In the genomic region with DNA sequence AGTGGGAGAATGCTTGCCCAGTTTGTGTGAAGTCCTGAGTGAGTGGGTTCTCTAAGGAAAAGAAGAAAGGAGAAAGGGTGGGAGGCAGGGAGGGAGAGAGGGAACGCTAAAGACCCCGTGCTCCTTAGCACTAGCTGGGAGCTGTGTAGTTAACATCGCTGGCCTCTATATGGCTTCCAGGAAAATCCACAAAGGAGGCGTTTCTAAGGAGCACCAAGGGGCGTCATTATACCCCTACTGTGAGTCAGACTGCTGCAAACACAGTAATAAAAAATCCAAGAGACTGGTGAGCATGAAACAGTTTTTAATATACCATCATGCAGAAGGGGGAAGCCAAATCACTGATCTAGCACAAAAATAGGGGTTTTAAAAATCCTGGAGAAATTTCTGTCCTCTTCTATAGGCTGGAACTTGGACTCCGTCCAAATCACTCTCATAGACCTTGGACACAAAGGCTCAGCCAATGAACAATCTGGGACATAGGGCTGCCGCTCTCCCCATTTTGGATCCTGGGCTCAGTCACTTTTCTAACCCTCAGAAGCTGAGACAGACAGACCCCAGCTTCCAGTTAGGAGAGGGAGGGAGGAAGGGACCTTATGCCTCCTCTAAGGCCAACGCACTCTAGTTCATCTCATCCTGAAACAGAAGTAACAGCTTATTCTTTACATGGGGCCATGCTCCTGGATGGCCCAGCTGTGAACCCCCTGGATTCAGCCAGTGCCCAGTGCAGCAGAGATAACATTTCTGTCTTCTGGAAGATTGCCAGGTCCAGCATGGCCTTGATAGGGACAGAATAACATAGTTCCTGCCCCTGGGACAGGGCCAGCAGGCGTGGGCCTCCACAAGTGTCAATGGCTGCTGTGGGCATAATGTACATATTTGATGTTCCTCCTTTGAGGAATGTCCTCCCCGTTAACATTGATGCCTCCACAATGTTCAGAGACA, we compare ENCODE assay signal across 12 mouse cellular contexts.
DNase-seq lines count a peak whose midpoint lies in the region; ATAC-seq and TF ChIP-seq lines count a peak whose summit lies in the region.
"Had no signal": no experiment of that assay in that cellular context is flagged by ENCODE, and none has a peak within 500 bp of the region (broad histone marks: within the 10 kb centered on the region; RNA-seq: fewer than 3 reads in every experiment).

No protein-coding gene starts in this region.

- no peaks in the 10 kb centered on the region for H3K9me3 ChIP-seq in heart, embryonic 13.5 days
- no peaks in the 10 kb centered on the region for H3K9me3 ChIP-seq in lung, embryonic 15.5 days
- H3K9me3 ChIP-seq in intestine, embryonic 16.5 days (ENCODE audit: control insufficient read depth, low read length) = no peaks in the 10 kb centered on the region
- H3K9me3 ChIP-seq in neural tube, embryonic 14.5 days (ENCODE audit: control insufficient read depth, low read length) = no peaks in the 10 kb centered on the region

- 0 out of 2 replicates have a peak, but pooled peaks have one; percentile 55 for ATAC-seq in heart, embryonic 13.5 days (ENCODE audit: extremely low read depth, insufficient number of reproducible peaks, low FRiP score, low TSS enrichment)
- peak; percentile 19; the same call in 1 of the 2 replicates for ATAC-seq in lung, embryonic 15.5 days (ENCODE audit: borderline replicate concordance, extremely low read depth, low FRiP score, low TSS enrichment)
- peak; percentile 26 for ATAC-seq in intestine, embryonic 16.5 days
- peak; percentile 38; the same call in 1 of the 2 replicates for ATAC-seq in neural tube, embryonic 14.5 days (ENCODE audit: low read depth)
- ATAC-seq: hindbrain, embryonic 16.5 days had no signal

- H3K4me2 ChIP-seq in heart, embryonic 13.5 days = no peak overlapping the region
- no peak overlapping the region for H3K4me2 ChIP-seq in lung, embryonic 15.5 days
- H3K4me2 ChIP-seq in intestine, embryonic 16.5 days (ENCODE audit: low read depth, low read length) = no peak overlapping the region
- H3K4me2 ChIP-seq in neural tube, embryonic 14.5 days (ENCODE audit: low read depth, low read length) = no peak overlapping the region

- TF ChIP-seq CTCF in cerebellum, adult 2 months (IDR thresholded peaks at IDR 0.05; ENCODE audit: borderline replicate concordance, insufficient read depth, low read depth, low read length) = no peak

- no peak for TF ChIP-seq POLR2A in cerebellum, adult 2 months (IDR thresholded peaks at IDR 0.05; ENCODE audit: borderline replicate concordance, insufficient read depth, low read length)

- no peak overlapping the region for H3K4me3 ChIP-seq in heart, embryonic 13.5 days
- no peak overlapping the region for H3K4me3 ChIP-seq in lung, embryonic 15.5 days
- no peak overlapping the region for H3K4me3 ChIP-seq in intestine, embryonic 16.5 days (ENCODE audit: low read length)
- H3K4me3 ChIP-seq in neural tube, embryonic 14.5 days (ENCODE audit: low read depth, low read length) = no peak overlapping the region
- no peak overlapping the region for H3K4me3 ChIP-seq in cerebellum, adult 2 months (replicated peaks; ENCODE audit: insufficient read depth, low read depth, low read length)
- H3K4me3 ChIP-seq: layer of hippocampus, adult 2 months had no signal

- peaks cover 50% of the 10 kb centered on the region for H3K4me1 ChIP-seq in heart, embryonic 13.5 days
- H3K4me1 ChIP-seq in lung, embryonic 15.5 days = peaks cover 33% of the 10 kb centered on the region
- peaks cover 29% of the 10 kb centered on the region for H3K4me1 ChIP-seq in intestine, embryonic 16.5 days (ENCODE audit: control insufficient read depth, insufficient read depth, low read length)
- peaks cover 4% of the 10 kb centered on the region; the same call in 1 of the 2 replicates for H3K4me1 ChIP-seq in neural tube, embryonic 14.5 days (ENCODE audit: control insufficient read depth, insufficient read depth, low read length)
- no peaks in the 10 kb centered on the region for H3K4me1 ChIP-seq in cerebellum, adult 2 months (ENCODE audit: control insufficient read depth, insufficient read depth, low read length)

- WGBS in heart, embryonic 13.5 days = 60% methylated on average over 10 of the region's 10 CpGs
- WGBS in lung, embryonic 15.5 days = 44% methylated on average over 10 of the region's 10 CpGs
- 58% methylated on average over 10 of the region's 10 CpGs for WGBS in intestine, embryonic 16.5 days
- 42% methylated on average over 10 of the region's 10 CpGs for WGBS in neural tube, embryonic 14.5 days
- WGBS in cerebellum, adult 2 months = 63% methylated on average over 10 of the region's 10 CpGs

- H3K27ac ChIP-seq in heart, embryonic 13.5 days (replicated peaks) = peak overlapping the region; percentile 53
- peak overlapping the region; percentile 7; the same call in 1 of the 2 replicates for H3K27ac ChIP-seq in lung, embryonic 15.5 days
- H3K27ac ChIP-seq in intestine, embryonic 16.5 days (ENCODE audit: low read length) = peak overlapping the region; percentile 54
- H3K27ac ChIP-seq in neural tube, embryonic 14.5 days (ENCODE audit: low read depth, low read length) = no peak overlapping the region
- no peak overlapping the region for H3K27ac ChIP-seq in cerebellum, adult 2 months (ENCODE audit: insufficient read depth, low read length)
- H3K27ac ChIP-seq: layer of hippocampus, adult 2 months had no signal

- no peak for DNase-seq in heart, adult 8-10 months (ENCODE audit: low spot score)
- DNase-seq in lung, postnatal 4 days = no peak
- DNase-seq in cerebellum, adult 2 months = no peak
- no peak for DNase-seq in layer of hippocampus, postnatal 14 days (ENCODE audit: low spot score in 2 of 2)
- DNase-seq: lung, adult 2 months had no signal

- 0 out of 2 replicates have a peak, but pooled peaks cover under 1% of the 10 kb centered on the region for H3K36me3 ChIP-seq in heart, embryonic 13.5 days
- H3K36me3 ChIP-seq in lung, embryonic 15.5 days = no peaks in the 10 kb centered on the region
- no peaks in the 10 kb centered on the region for H3K36me3 ChIP-seq in intestine, embryonic 16.5 days (ENCODE audit: control insufficient read depth, insufficient read depth, low read length)
- no peaks in the 10 kb centered on the region for H3K36me3 ChIP-seq in neural tube, embryonic 14.5 days (ENCODE audit: control insufficient read depth, insufficient read depth, low read length)

- no peaks in the 10 kb centered on the region for H3K27me3 ChIP-seq in heart, embryonic 13.5 days (replicated peaks)
- H3K27me3 ChIP-seq in lung, embryonic 15.5 days = no peaks in the 10 kb centered on the region
- no peaks in the 10 kb centered on the region for H3K27me3 ChIP-seq in intestine, embryonic 16.5 days (replicated peaks; ENCODE audit: control insufficient read depth, insufficient read depth, low read length)
- H3K27me3 ChIP-seq in neural tube, embryonic 14.5 days (ENCODE audit: control insufficient read depth, insufficient read depth, low read length) = no peaks in the 10 kb centered on the region
- H3K27me3 ChIP-seq in cerebellum, adult 2 months (ENCODE audit: control insufficient read depth, insufficient read depth, low read length) = no peaks in the 10 kb centered on the region
- H3K27me3 ChIP-seq: CH12.LX had no signal

- H3K9ac ChIP-seq in heart, embryonic 13.5 days = peak overlapping the region; percentile 2; the same call in 1 of the 2 replicates
- no peak overlapping the region for H3K9ac ChIP-seq in lung, embryonic 15.5 days
- 0 out of 2 replicates have a peak overlapping the region, but pooled peaks have one; percentile 11 for H3K9ac ChIP-seq in intestine, embryonic 16.5 days (ENCODE audit: low read depth, low read length)
- H3K9ac ChIP-seq in neural tube, embryonic 14.5 days (replicated peaks; ENCODE audit: low read depth, low read length) = no peak overlapping the region

Comparison
In these comparisons a context has a peak if more than half of its experiments do, and no peak if none do; other contexts are left out.
1. H3K27ac ChIP-seq: peak in heart, embryonic 13.5 days (single experiment), lung, embryonic 15.5 days (single experiment) and intestine, embryonic 16.5 days (single experiment); none in neural tube, embryonic 14.5 days (single experiment) and cerebellum, adult 2 months (single experiment).
2. H3K9ac ChIP-seq: peak in heart, embryonic 13.5 days (single experiment) and intestine, embryonic 16.5 days (single experiment); none in lung, embryonic 15.5 days (single experiment) and neural tube, embryonic 14.5 days (single experiment).
3. Peak in every context shown above with its lines, with median percentiles within 50 percentile points of each other: ATAC-seq.